Mouse (Mus musculus) adrenal gland, adult (tissue): ENCODE results near the gene Slc45a3.

ENCODE experiments used
- DNase-seq, 2 experiments: peaks; one replicate each; pipeline ENCODE4 v3.0.0; 2022 to 2023; ENCODE audit warnings: low spot score in 1 of 2; ENCODE audit not compliant: inconsistent age in 2 of 2

The Slc45a3 gene

GRCm38 (mm10) chr1:131964100-131964499 lies 1.3 kb downstream of the Slc45a3 start:
- peak in 1 of 2 experiments; percentile 72 for DNase-seq

GRCm38 (mm10) chr1:131964580-131964979 lies 1.8 kb downstream of the Slc45a3 start:
- DNase-seq = no peak

GRCm38 (mm10) chr1:131965818-131966217 lies 3.1 kb downstream of the Slc45a3 start:
- DNase-seq = no peak

GRCm38 (mm10) chr1:131967336-131967735 lies 4.6 kb downstream of the Slc45a3 start:
- DNase-seq = no peak

GRCm38 (mm10) chr1:131968556-131968955 lies 5.8 kb downstream of the Slc45a3 start:
- DNase-seq = peak in 1 of 2 experiments; percentile 35

- DNase-seq = no peak
Measured at GRCm38 (mm10) chr1:131968983-131969382, 6.2 kb downstream of the Slc45a3 start.

GRCm38 (mm10) chr1:131969825-131970224 lies 7.1 kb downstream of the Slc45a3 start:
- DNase-seq = no peak

- DNase-seq = peak in 1 of 2 experiments; percentile 52
Measured at GRCm38 (mm10) chr1:131970322-131970660, 7.5 kb downstream of the Slc45a3 start.

- DNase-seq = no peak
Measured at GRCm38 (mm10) chr1:131970661-131971520, 8.1 kb downstream of the Slc45a3 start.

- DNase-seq = peak in 1 of 2 experiments; percentile 39
Measured at GRCm38 (mm10) chr1:131971771-131972497, 9.2 kb downstream of the Slc45a3 start.

- no peak for DNase-seq
Measured at GRCm38 (mm10) chr1:131972498-131973334, 9.9 kb downstream of the Slc45a3 start.

- DNase-seq = no peak
Measured at GRCm38 (mm10) chr1:131973991-131974390, 11.2 kb downstream of the Slc45a3 start.

GRCm38 (mm10) chr1:131976886-131977285 lies 14.1 kb downstream of the Slc45a3 start:
- DNase-seq = peak; percentile 22 to 47

GRCm38 (mm10) chr1:131980471-131980870 lies 17.7 kb downstream of the Slc45a3 start:
- DNase-seq = peak; percentile 83 to 91

- peak; percentile 83 to 94 for DNase-seq
Measured at GRCm38 (mm10) chr1:131981378-131982013, 18.7 kb downstream of the Slc45a3 start.

GRCm38 (mm10) chr1:131982907-131983306 lies 20.1 kb downstream of the Slc45a3 start:
- peak; percentile 77 to 92 for DNase-seq

GRCm38 (mm10) chr1:131983806-131984205 lies 21.0 kb downstream of the Slc45a3 start:
- DNase-seq = no peak

- no peak for DNase-seq
Measured at GRCm38 (mm10) chr1:131987432-131987831, 24.7 kb downstream of the Slc45a3 start.

- DNase-seq = no peak
Measured at GRCm38 (mm10) chr1:131989476-131989875, 26.7 kb downstream of the Slc45a3 start.

GRCm38 (mm10) chr1:131990083-131990760 lies 27.5 kb downstream of the Slc45a3 start:
- no peak for DNase-seq
